Mouse (Mus musculus) B cell, adult 2 months (primary cell): ENCODE measurements at regions not wholly inside any gene's neighbourhood (a gene's known extent, or its start where the extent isn't known, plus 50 kb on each side); places are given as distances from the start of the nearest gene placed in this dataset.
A peak's percentile ranks its signal among the peaks of the same experiment; 100 is the strongest.

Experiments
- DNase-seq, 2 experiments: peaks; one replicate each; pipeline ENCODE4 v3.0.0; 2022

DNA sequence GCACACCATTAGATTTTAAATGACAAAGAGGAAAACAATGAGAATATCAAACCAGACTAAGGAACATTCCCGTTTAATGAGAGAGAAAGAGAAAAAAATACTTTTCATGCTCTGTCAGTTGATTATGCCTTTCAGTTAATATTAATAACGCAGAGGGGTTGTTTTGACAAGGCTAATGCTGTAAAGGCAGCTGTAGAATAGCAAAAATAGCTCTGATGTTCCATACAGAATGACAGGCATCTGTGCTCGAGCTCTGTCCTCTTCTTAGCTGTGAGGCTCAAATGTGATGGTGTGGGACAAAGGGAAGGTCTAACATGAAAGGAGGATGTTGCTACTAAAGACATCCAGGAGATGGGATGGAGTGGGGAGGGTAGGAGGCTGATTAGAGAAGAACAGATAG lies 87.1 kb upstream of the Fam3c start:
- DNase-seq: no peak

DNA sequence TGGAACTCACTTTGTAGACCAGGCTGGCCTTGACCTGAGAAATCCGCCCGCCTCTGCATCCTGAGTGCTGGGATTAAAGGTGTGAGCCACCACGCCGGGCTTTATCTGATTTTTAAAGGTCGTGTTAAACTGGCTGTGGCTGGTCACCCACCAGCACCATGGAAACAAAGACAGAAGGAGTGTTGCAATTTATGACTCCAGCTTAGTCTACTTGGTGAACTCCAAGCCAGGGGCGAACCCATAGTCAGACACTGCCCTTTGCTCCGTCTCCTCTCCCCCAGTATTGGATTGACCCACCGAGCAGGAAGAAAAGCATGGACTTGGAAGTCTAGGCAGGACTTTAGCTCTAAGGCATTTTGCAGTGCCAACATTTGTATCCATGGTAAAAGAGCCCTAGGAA lies 86.5 kb upstream of the Fam3c start:
- DNase-seq: no peak

DNA sequence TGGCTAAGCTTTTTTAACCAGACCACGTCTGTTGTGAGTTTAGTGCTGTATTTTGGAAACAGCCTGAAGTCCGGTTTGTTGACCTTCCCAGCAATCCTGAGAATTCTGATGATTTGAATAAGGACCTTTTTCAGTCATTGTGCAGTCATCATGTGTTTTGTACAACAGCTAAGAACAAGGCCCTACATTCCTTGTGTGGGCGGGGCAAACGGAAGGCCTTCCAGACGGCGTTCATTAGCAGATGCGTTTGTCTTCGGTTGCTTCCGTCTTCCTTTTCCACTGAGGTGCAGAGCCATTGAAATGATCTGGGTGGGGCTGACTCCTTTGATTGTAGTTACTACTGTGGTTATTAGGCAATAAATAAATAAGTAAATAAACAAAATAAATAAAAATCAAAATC lies 83.8 kb upstream of the Fam3c start:
- no peak for DNase-seq

DNA sequence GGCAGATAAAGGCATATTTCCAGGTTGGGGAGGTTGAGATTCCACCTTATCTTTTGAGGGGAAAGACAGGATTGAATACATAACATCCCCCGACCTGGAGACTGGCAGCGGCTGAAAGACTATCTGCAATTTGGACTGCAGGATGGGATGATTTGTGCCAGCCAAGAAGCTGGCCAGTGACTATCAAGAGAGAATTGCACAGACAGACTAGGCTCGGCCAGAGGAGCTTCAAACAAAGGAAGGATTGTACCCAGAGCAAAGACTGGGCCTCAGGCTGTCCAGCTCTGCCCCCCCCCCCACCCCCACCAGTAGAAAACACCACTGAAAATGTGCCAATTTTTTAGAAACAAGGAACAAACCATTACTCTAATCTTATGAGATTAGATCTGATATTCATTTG lies 73.0 kb upstream of the Fam3c start:
- DNase-seq: no peak

DNA sequence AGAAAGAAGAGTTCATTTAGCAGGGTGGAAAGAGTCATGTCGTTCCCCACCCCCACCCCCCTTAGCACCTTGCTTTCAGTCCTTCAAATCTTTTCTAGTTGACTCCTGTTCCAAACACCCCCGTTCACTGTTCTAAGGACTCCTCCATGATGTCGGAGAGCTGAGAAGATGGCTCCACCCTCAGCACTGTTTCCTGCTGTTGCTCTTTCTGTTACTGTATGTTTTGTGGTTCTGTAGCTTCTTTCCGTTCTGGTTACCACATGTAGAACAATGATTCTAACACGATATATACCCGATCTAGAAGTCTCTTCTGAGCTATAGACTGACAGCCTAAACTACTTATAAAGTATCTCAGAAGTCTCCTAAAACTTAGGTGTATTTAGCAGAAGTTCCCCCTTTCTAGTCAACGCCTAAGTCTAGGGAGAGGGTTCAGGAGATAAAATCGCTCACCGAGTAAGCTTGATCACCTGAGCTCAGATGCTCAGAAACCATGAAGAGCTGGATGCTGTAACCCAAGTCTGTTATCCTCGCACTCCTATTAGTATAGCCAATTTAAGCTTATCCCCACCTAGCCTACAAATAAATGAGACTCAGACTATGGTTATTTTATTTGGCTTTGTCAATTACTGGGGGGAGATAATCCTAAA lies 68.2 kb upstream of the Fam3c start:
- DNase-seq: peak in 1 of 2 experiments; percentile 30

DNA sequence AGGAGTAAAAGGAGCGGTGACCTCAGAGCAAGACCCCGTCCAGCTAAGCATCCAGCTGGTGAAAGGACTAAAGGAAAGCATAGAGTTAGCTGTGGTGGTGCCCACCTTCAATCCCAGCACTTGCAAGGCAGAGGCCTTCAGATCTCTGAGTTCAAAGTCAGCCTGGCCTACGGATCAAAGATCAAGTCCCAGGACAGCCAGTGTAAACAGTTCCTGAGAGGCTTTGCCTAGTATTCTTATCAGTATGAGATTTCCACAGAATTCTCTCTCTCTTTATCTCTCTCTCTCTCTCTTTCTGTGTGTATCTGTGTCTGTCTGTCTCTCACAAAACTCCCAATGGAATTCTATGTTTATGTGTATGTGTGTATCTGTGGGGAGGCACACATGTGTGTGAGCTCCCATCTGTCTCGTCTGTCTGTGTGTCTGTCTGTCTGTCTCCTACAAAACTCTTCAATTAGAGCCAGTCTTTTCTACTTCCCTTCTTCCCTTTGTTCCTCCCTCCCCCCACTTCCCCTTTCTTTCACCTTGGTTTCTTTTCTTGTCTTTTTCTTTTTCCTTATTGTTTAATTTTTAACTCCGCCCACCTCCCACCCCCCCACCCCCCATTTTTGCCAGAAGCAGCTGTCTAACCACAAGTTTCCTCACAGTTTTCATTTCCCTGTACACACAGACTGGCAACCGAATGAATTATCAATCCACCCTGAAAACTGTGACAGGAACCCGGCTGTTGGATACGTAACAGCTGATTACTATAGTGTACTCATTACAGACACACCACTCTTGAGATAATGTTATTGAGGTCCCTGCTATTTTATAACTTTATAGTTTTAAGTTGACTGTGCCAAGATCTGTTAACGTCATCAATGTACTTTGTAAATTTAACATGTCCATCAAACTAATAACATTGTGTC lies 67.3 kb upstream of the Fam3c start:
- no peak for DNase-seq

DNA sequence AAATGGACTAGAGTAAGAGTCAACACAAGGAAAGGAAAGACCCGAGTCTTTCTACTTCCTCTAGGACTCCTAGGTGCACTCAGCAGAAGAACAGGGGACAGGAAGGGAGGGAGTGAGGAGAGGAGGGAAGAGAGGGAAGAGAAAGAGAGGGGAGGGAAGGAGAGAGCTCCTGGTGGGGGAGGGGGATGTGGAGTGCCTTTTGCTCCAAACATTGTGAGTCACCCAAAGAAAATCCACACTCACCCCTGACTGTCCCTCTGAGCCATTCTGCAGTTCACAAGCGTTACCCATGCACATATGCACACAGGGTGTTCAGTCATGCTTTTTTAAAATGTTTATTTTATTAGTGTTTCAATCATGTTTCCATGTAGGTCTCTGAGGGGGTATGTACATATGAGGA lies 65.5 kb upstream of the Fam3c start:
- no peak for DNase-seq

DNA sequence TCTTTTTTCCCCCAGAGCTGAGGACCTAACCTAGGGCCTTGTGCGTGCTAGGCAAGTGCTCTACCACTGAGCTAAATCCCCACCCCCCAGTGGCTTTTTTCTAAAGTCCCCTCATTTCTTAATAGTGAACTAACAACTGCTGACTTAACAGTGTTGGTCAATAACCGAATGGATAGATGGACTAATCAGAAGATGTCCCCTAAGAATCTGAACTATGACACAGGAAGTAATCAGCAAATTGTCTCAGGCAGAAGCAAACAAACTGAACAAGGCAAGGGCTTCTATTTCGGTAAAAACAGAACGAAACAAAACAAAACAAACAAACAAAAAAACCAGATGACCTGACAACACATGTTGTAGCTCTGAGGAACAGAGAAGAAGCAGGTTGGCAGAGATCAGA lies 62.2 kb upstream of the Fam3c start:
- DNase-seq: no peak

DNA sequence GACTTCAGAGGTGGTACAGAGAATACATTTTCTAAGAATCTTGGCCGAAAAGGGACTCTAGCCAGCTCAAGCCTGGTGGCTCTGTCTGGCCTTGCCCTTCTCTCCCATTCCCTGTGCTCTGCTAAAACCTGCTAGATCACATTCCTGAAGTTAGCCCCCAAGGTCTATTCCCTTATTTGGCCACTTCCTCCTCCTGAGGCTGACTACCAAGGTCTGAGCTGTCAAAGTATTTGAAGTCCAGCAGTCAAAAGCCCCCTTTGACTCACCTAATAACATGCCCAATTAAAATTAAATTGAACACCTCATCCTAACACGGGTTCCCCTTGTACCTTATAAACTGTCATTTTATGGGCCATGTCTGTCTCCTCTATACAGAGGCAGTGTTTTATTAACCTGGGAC lies 61.1 kb upstream of the Fam3c start:
- DNase-seq: no peak

DNA sequence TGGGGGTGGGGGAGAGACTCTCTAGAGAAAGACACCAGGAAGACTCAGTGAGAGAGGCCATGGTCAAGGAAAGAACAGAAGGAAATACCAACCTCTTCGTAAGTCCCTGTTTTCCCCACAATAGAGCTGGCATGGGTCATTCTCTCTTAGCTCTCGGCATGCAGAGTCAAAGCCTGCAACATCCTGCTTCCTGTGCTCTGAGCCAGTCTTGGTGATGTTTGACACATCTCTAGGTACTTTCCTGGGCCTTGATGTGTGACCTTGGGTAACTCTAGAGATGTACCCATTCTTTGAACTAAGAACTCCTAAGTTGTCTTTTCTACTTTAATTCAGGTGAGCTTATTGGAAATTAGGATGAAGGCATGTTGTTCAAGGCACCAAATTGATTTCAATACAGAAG lies 55.8 kb upstream of the Fam3c start:
- DNase-seq: no peak

DNA sequence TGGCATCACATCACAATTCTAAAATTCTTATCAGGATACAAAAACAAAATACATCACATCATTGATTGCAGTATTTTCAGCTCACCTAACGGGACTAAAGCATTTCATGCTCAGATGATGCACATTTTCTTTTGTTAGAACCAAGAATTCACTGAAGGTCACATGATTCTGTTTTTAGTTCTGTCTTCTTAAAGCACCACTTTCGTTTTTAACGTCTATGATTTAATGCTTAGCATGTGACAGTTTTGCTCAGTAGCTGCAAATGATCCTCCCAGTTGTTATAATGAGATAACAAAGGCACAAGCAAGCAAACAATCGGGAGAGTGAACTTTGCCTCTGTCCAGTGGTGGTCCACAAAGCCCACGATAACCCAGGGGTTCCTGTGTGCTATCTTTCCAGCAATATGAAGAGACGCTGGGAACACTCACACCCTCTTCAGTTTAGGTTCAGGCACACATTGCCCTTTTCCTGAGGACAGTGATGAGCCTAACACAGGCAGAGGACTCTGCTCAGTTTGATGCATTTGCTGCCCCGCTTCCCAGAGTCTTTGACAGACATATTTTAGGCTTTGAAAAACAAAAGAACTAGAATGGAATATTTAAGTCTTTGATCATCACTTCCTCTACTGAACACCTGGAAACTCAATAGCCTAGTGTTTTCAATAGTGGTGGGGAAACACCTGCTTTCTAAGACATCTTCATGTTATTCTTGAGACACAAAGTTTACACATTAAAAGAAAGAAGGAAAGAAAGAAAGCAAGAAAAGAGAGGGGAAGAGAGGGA lies 53.0 kb upstream of the Fam3c start:
- DNase-seq: peak; percentile 29 to 38
